Mouse (Mus musculus) embryonic fibroblast, embryonic 13.5 days (primary cell): Measurements from ENCODE around the gene Gm5795.
"Not testable (repeated sequence)": the region's sequence is repeated elsewhere in the genome, so short reads cannot be mapped to it uniquely, and the experiment has no call there.

Experiments used
- CTCF ChIP-seq: IDR thresholded peaks from 2 replicates; pipeline ENCODE4 v1.5.1; 2011; ENCODE audit warnings: mild to moderate bottlenecking, control low read depth, low read length, moderate library complexity, borderline replicate concordance; ENCODE audit not compliant: insufficient read depth
- POLR2A ChIP-seq: IDR thresholded peaks from 2 replicates; pipeline ENCODE4 v1.6.1; 2011; ENCODE audit warnings: low read depth, mild to moderate bottlenecking, control low read depth, low read length, moderate library complexity

DNA sequence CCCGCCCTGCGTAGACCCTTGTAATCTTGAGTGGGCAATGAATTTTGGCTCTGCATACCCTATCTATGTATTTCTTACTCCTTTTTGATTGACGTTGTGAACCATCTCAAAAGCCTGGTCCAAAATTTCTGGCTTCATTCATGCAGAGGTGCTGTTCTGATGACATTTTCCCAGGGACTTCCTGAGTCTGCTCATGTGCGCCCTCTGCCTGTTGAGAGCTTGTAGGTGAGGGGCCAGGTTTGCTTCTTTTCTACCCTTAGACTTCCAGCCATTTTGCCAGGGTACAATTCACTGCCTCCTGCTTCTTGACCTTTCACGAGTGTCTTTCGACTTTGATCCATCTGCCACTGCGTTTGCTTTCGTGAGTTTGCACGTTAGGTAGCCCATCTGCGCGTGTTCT lies 21.3 kb downstream of the Gm5795 start:
- not testable (repeated sequence) for TF ChIP-seq POLR2A
- TF ChIP-seq CTCF: 0 out of 2 replicates have a peak, but pooled peaks have one; percentile 9
